Mouse (Mus musculus): ENCODE results near the gene Rimkla. TPM values are rescaled to one million over a fixed set of nuclear protein-coding genes. Genes with fewer than 3 reads are reported as not detected.

Rimkla gene
- polyA plus RNA-seq, 1 experiment from 2014 or later = 6.5 TPM

- Histone ChIP-seq H3K9me3 (replicated peaks) (no peaks in the 10 kb centered on the region), H3K27ac (ENCODE audit: poor library complexity, severe bottlenecking) (no peak overlapping the region), H3K36me3 (no peaks in the 10 kb centered on the region), H3K4me3 (no peak overlapping the region), H3K9ac (no peak overlapping the region), H3K4me2 (no peak overlapping the region), H3K27me3 (replicated peaks) (peaks cover 5% of the 10 kb centered on the region; the same call in 1 of the 2 replicates), H3K4me1 (replicated peaks) (peaks cover 16% of the 10 kb centered on the region)
- 81% methylated on average over 16 of the region's 16 CpGs for WGBS
- no peak for ATAC-seq (ENCODE audit: insufficient number of reproducible peaks, low FRiP score)
Measured at GRCm38 (mm10) chr4:119467720-119468380, 24.6 kb downstream of the Rimkla start.

- Histone ChIP-seq H3K36me3 (no peaks in the 10 kb centered on the region), H3K9me3 (replicated peaks) (no peaks in the 10 kb centered on the region), H3K9ac (no peak overlapping the region), H3K4me1 (replicated peaks) (peaks cover 28% of the 10 kb centered on the region), H3K4me3 (no peak overlapping the region), H3K4me2 (no peak overlapping the region), H3K27me3 (replicated peaks) (peaks cover 5% of the 10 kb centered on the region; the same call in 1 of the 2 replicates), H3K27ac (ENCODE audit: poor library complexity, severe bottlenecking) (no peak overlapping the region)
- WGBS = 81% methylated on average over 5 of the region's 5 CpGs
- ATAC-seq (ENCODE audit: insufficient number of reproducible peaks, low FRiP score) = no peak
Measured at GRCm38 (mm10) chr4:119465841-119466240, 26.6 kb downstream of the Rimkla start.

GRCm38 (mm10) chr4:119463756-119464419 lies 28.5 kb downstream of the Rimkla start:
- peak overlapping the region; percentile 50 for H3K27ac ChIP-seq (ENCODE audit: poor library complexity, severe bottlenecking)
- 0 out of 2 replicates have a peak overlapping the region, but pooled peaks have one; percentile 39 for H3K4me2 ChIP-seq
- H3K36me3 ChIP-seq = no peaks in the 10 kb centered on the region
- no peak for ATAC-seq (ENCODE audit: insufficient number of reproducible peaks, low FRiP score)
- H3K9ac ChIP-seq = peak overlapping the region; percentile 5; the same call in 1 of the 2 replicates
- peaks cover 5% of the 10 kb centered on the region; the same call in 1 of the 2 replicates for H3K27me3 ChIP-seq (replicated peaks)
- H3K4me1 ChIP-seq (replicated peaks) = peaks cover 37% of the 10 kb centered on the region
- H3K4me3 ChIP-seq = no peak overlapping the region
- 63% methylated on average over 13 of the region's 13 CpGs for WGBS
- H3K9me3 ChIP-seq (replicated peaks) = no peaks in the 10 kb centered on the region

DNA sequence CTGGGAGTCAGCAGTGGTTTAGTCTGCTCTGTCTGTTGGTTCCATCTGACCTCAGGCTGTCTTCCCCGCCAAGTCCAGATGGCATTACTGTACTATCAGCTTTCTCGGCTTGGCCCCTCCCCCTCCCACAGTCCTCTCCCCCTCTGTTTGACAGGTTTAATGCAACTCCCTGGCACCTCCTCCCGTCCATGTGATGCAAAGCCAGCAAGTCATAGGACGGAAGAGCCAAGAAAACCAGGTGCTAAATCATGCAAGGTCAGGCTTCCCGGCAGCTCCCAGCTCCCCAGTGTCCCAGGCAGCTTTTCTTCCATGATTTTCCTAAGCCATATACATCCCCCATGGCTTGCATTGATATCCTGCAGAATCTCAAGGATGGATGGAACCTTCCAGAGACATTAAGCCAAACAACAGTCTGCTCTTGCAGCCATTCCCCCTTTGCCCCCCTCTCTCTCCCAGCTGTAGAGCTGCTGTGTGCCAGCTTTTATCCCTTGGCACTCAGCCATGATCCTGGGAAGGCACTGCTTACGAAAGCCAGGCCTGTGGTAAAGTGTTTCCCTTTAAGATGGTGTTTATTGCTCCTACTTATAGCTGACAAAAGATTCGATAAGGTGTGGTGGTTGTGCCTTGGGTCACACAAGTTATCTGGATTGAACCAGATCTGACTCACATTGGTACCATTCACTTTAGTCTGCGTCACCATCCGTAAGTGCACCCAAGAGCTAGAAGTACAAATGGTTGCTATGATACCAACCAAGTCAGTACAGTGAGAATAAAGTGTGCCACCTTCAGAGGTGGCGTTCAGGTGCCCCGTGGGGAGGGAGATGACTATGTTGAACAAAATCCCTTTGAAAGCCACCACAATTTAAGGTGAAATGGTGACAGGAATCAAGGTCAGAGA lies 29.3 kb downstream of the Rimkla start:
- peak overlapping the region; percentile 39 for H3K4me2 ChIP-seq
- peaks cover 2% of the 10 kb centered on the region; the same call in 1 of the 2 replicates for H3K27me3 ChIP-seq (replicated peaks)
- peak; percentile 56; the same call in 1 of the 2 replicates for ATAC-seq (ENCODE audit: insufficient number of reproducible peaks, low FRiP score)
- WGBS = 28% methylated on average over 11 of the region's 11 CpGs
- H3K9me3 ChIP-seq (replicated peaks) = no peaks in the 10 kb centered on the region
- no peaks in the 10 kb centered on the region for H3K36me3 ChIP-seq
- peak overlapping the region; percentile 50 for H3K27ac ChIP-seq (ENCODE audit: poor library complexity, severe bottlenecking)
- peak overlapping the region; percentile 5; the same call in 1 of the 2 replicates for H3K9ac ChIP-seq
- H3K4me1 ChIP-seq (replicated peaks) = peaks cover 37% of the 10 kb centered on the region
- H3K4me3 ChIP-seq = no peak overlapping the region

DNA sequence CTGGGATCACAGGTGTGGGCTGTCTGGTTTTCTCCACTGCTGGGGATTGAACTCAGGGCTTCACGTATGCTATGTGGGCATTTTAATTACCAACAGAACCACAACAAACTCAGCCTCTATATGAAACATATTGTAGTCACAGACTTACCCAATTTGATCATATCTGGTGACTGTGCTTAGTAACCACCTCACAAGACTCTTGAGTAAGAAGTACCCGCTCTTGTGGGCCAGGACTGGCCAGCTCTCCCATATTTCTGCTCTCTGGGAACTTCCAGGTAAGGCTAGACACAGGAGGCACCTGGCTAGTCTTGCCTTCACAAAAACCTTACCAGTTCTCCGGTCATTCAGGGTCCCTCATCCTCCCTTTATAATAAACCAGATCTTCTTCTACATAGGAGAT lies 30.0 kb downstream of the Rimkla start:
- Histone ChIP-seq H3K9me3 (replicated peaks) (no peaks in the 10 kb centered on the region), H3K36me3 (no peaks in the 10 kb centered on the region), H3K27ac (ENCODE audit: poor library complexity, severe bottlenecking) (peak overlapping the region; percentile 50; the same call in 1 of the 2 replicates), H3K27me3 (replicated peaks) (no peaks in the 10 kb centered on the region; the same call in 1 of the 2 replicates), H3K4me1 (replicated peaks) (peaks cover 37% of the 10 kb centered on the region), H3K9ac (no peak overlapping the region), H3K4me2 (peak overlapping the region; percentile 39), H3K4me3 (no peak overlapping the region)
- ATAC-seq (ENCODE audit: insufficient number of reproducible peaks, low FRiP score) = no peak
- WGBS = 79% methylated on average over 3 of the region's 3 CpGs

- Histone ChIP-seq H3K36me3 (no peaks in the 10 kb centered on the region), H3K9me3 (replicated peaks) (no peaks in the 10 kb centered on the region), H3K4me1 (replicated peaks) (peaks cover 37% of the 10 kb centered on the region), H3K4me3 (no peak overlapping the region), H3K27me3 (replicated peaks) (no peaks in the 10 kb centered on the region; the same call in 1 of the 2 replicates), H3K9ac (no peak overlapping the region), H3K27ac (ENCODE audit: poor library complexity, severe bottlenecking) (no peak overlapping the region), H3K4me2 (no peak overlapping the region)
- ATAC-seq (ENCODE audit: insufficient number of reproducible peaks, low FRiP score) = peak; percentile 57
- 26% methylated on average over 8 of the region's 8 CpGs for WGBS
Measured at GRCm38 (mm10) chr4:119460728-119461141, 31.7 kb downstream of the Rimkla start.

DNA sequence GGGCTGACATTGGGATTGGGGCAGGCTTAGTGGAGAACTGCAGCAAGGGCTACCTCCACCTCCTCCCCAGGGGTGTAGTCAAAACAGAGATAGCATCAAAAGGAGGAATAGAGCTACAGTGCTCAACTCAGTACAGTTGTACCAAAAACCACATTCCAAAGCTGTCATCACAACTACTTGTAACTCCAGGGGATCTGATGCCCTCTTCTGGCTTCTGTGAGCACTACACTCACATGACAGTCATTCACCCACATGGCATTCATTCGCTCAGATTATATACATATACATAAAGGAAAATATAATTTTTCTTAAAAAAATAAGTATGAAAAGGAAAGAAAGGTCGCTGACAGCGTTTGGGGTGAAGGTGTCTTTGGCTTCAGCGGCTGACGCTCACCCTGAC lies 32.1 kb downstream of the Rimkla start:
- Histone ChIP-seq H3K9ac (no peak overlapping the region), H3K4me2 (no peak overlapping the region), H3K9me3 (replicated peaks) (no peaks in the 10 kb centered on the region), H3K27ac (ENCODE audit: poor library complexity, severe bottlenecking) (no peak overlapping the region), H3K4me1 (replicated peaks) (peaks cover 37% of the 10 kb centered on the region), H3K36me3 (no peaks in the 10 kb centered on the region), H3K27me3 (replicated peaks) (no peaks in the 10 kb centered on the region), H3K4me3 (no peak overlapping the region)
- 44% methylated on average over 5 of the region's 5 CpGs for WGBS
- no peak for ATAC-seq (ENCODE audit: insufficient number of reproducible peaks, low FRiP score)

GRCm38 (mm10) chr4:119453533-119453932 lies 38.9 kb downstream of the Rimkla start:
- peak overlapping the region; percentile 24; the same call in 1 of the 2 replicates for H3K4me2 ChIP-seq
- no peak overlapping the region for H3K9ac ChIP-seq
- no peak overlapping the region for H3K27ac ChIP-seq (ENCODE audit: poor library complexity, severe bottlenecking)
- no peaks in the 10 kb centered on the region for H3K36me3 ChIP-seq
- H3K4me3 ChIP-seq = no peak overlapping the region
- ATAC-seq (ENCODE audit: insufficient number of reproducible peaks, low FRiP score) = peak; percentile 48; the same call in 1 of the 2 replicates
- no peaks in the 10 kb centered on the region for H3K9me3 ChIP-seq (replicated peaks)
- 13% methylated on average over 6 of the region's 6 CpGs for WGBS
- H3K4me1 ChIP-seq (replicated peaks) = peaks cover 14% of the 10 kb centered on the region
- H3K27me3 ChIP-seq (replicated peaks) = no peaks in the 10 kb centered on the region

DNA sequence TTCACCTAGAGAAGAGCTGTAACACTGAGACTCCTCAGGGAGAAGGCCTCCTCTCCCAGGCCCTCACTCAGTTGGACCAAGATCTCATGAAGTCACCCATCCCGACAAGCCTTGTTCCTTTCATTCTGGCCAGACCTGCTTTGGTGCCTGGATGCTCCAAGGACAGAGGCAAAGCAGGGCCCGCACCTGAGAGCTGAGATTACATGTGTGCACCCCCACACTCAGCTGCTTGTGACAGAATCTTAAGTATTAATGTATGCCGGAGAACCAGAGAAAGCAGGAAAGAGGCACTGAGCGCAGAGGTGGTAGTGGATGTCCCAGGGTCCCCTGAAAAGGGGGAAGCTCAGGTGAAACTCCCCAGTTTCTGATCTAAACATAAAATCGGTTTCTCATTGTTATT lies 39.3 kb downstream of the Rimkla start:
- no peak overlapping the region for H3K27ac ChIP-seq (ENCODE audit: poor library complexity, severe bottlenecking)
- H3K9me3 ChIP-seq (replicated peaks) = no peaks in the 10 kb centered on the region
- no peaks in the 10 kb centered on the region for H3K27me3 ChIP-seq (replicated peaks)
- H3K36me3 ChIP-seq = no peaks in the 10 kb centered on the region
- 50% methylated on average over 5 of the region's 5 CpGs for WGBS
- H3K4me2 ChIP-seq = no peak overlapping the region
- ATAC-seq (ENCODE audit: insufficient number of reproducible peaks, low FRiP score) = no peak
- H3K4me3 ChIP-seq = no peak overlapping the region
- H3K4me1 ChIP-seq (replicated peaks) = peaks cover 14% of the 10 kb centered on the region
- H3K9ac ChIP-seq = no peak overlapping the region

DNA sequence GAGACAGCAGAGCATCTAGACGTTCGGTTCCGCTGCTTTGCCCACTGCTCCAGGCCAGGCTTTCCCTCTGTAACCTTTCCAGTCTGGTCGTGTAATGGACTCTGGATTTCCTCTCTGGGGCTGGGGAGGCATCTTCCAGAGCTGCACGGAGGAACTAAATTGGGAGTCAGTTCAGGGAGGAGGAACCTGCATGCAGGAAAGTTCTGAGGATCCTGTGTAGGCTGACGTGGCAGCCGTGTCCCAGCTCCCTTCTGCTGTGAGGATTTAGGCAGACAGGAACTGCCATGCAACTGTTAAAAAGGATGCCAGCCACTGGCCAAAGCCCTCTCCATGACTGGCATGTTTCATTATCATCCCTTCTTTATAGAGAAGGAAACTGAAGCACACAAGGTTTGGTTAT lies 42.0 kb downstream of the Rimkla start:
- ATAC-seq (ENCODE audit: insufficient number of reproducible peaks, low FRiP score) = no peak
- H3K4me1 ChIP-seq (replicated peaks) = peaks cover 14% of the 10 kb centered on the region
- WGBS = 62% methylated on average over 7 of the region's 7 CpGs

More for the DNA sequence above, 42.0 kb downstream of the Rimkla start:
- Histone ChIP-seq H3K9ac (no peak overlapping the region), H3K9me3 (replicated peaks) (no peaks in the 10 kb centered on the region), H3K4me2 (no peak overlapping the region), H3K4me3 (no peak overlapping the region), H3K36me3 (no peaks in the 10 kb centered on the region), H3K27me3 (replicated peaks) (no peaks in the 10 kb centered on the region; the same call in 1 of the 2 replicates), H3K27ac (ENCODE audit: poor library complexity, severe bottlenecking) (no peak overlapping the region)
